Mouse (Mus musculus) embryo, embryonic 10 days (tissue): ENCODE results near the gene Heatr4.
A peak's percentile ranks its signal among the peaks of the same experiment; 100 is the strongest.
"Not testable (repeated sequence)": the region's sequence is repeated elsewhere in the genome, so short reads cannot be mapped to it uniquely, and the experiment has no call there.

Source experiments
- DNase-seq: peaks from one replicate; pipeline ENCODE4 v3.0.0-alpha.2; 2015; ENCODE audit warnings: low spot score

Gene Heatr4

GRCm38 (mm10) chr12:83984752-83985151 lies at the start of gene Heatr4:
Gene Heatr4, minus strand, starts transcription at chr12:83984852.
- DNase-seq = no peak

GRCm38 (mm10) chr12:84034108-84034507 lies 49.5 kb upstream of the Heatr4 start:
- DNase-seq = no peak

DNA sequence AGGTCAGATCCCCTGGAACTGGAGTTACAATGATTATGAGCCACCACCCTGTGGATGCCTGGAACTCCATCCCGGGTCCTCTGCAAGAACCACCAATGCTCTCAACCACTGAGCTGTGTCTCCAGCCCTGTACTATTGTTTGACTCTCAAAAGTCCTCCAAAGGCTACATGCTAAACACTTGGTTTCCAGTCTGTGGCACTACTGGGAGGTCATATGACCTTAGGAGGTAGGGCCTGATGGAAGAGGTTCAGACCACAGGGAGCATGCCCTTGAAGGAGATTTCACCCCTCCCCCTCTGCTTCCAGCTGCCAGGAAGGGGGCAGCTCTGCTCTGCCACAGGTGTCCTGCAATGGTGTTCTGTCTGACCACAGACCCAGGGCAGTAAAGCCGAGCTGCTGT lies 48.6 kb upstream of the Heatr4 start:
- not testable (repeated sequence) for DNase-seq

DNA sequence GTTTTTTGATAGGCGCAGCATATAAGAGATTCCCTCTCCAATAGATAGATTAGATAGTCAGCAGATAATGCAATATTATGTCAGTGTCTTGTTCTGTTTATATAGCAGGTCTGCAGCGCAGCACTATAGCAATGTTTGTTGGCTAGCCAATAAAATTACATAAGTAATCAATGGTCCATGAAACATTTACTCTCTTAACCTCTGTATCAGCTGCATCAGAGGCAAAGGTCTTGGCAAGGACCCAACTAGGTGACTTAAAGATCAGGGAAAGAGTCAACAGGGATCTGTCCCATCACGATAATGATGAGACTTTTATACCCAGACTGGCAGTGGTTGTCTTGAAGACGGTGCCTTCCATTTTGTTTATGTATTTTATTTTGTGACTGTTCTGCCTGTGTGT lies 48.2 kb upstream of the Heatr4 start:
- DNase-seq = no peak

GRCm38 (mm10) chr12:84030659-84031332 lies 46.1 kb upstream of the Heatr4 start:
- DNase-seq = peak; percentile 88

DNA sequence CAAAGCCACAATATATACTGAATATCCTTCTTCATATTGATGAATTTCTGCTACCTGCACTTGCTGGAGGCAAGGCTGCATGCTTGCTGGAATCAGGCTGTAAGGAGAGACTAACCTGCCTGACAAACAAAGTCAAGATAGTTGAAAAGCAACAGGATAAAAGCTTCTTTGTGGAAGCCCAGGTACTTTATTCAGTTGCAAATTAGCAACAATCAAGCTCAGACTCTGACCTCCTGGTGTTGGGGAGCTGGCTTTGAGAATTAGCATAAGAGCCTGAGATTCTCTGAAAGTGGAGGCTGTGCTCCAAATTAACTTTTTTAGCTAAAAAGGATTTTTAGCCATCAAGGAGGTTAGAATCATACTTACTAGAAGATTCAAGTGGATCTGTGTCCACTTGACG lies 44.4 kb upstream of the Heatr4 start:
- not testable (repeated sequence) for DNase-seq

DNA sequence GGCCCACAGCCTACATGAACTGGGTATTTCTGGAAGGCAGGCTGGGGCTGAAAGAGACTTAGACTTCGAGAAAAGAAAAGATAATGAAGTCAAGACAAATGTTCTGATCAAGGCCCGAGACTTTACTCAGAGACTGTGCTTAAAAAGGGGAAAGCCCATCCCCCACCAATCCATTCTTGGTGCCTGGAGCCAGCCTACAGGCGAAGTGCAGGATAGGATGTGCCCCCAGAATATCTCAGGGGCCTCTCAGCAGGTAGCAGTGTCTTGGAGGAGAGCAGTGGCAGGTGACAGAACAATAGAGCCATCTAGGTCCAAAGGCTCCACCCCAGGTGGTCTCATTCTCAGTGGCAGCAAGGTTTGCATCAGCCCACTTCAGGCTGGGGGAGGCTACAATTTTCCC lies 43.7 kb upstream of the Heatr4 start:
- not testable (repeated sequence) for DNase-seq

GRCm38 (mm10) chr12:84025888-84026287 lies 41.2 kb upstream of the Heatr4 start:
- DNase-seq = no peak

DNA sequence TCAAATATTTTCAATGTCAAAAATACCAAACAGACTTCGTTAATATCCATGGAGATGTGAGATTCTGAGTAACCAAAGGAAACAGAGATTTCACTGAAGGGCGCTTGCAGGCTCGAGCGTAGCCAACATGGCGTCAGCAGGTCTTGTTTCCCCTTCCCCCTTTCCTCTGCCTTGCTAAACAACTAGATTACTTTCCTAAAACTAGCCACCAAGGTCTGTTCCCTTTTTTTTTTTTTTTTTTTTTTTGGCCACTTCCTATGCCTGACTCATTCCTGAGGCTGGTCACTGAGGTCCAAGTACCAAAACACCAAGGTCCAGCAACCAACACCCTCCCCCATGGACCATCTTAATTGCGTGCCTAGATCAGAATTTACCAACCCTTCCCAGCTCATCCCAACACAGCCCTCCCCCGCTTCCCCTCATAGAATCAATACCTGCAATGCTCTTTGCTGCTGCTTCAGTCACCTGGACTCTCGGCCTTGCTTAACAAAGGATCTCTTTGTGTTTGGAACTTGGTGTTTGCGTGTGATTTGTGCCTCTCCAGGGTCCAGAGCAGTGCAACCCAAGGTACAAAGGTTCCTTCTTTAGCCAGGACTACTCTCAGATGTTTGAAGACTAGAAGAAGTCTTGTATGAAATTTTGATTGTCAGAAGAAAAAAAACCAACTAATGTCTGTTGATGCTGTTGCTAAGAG lies 38.5 kb upstream of the Heatr4 start:
- no peak for DNase-seq

DNA sequence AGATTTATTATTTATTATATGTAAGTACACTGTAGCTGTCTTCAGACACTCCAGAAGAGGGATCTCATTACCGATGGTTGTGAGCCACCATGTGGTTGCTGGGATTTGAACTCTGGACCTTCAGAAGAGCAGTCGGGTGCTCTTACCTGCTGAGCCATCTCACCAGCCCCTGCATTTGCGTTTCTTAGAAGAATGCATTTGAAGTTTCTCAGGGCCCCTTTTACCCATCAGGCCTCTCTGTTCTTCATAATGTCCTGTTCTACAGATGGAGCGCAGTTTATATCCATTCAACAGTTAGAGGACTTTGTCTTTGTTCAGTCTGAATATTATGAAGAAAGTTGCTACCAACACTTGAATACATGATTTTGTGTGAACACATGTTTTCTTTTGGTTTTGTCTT lies 37.6 kb upstream of the Heatr4 start:
- DNase-seq = not testable (repeated sequence)

DNA sequence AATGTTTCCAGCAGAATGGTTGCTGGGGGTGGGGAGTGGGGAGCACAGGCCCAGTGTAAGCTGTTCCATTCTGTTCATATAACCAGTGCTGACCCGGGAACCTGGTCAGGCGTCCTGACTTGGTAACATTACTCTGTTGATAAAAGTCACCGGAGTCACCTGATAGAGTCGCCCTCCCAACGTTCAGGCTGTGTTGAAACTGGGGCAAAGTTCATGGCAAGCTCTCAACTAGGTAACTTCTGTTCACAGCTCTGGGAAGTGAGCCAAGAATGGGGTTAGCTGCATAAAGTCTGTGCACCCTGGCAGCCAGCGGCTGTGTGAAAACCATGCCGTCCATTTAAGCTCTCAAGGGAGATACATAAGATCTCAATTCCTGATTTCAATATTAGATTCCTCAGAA lies 35.9 kb upstream of the Heatr4 start:
- DNase-seq = not testable (repeated sequence)

DNA sequence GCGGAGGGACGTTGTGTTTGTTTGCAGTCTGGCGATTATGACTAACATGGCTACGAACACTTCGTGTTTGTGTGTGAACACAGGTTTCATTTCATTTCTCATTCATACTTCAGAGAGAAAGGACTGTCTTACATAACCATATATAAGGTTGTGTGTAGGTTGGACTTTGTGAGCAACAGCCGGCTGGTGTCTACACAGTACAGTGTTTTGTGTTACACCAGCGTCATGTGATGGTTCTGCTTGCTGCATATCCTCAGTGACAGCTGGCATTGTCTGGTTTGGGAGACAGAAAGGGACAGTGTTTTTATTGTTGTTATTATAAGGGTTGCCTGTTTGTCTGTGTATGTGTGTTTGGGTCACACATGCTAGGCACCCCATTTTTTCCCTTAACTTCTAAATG lies 29.0 kb upstream of the Heatr4 start:
- DNase-seq = no peak

- DNase-seq = no peak
Measured at GRCm38 (mm10) chr12:84013130-84013529, 28.5 kb upstream of the Heatr4 start.

DNA sequence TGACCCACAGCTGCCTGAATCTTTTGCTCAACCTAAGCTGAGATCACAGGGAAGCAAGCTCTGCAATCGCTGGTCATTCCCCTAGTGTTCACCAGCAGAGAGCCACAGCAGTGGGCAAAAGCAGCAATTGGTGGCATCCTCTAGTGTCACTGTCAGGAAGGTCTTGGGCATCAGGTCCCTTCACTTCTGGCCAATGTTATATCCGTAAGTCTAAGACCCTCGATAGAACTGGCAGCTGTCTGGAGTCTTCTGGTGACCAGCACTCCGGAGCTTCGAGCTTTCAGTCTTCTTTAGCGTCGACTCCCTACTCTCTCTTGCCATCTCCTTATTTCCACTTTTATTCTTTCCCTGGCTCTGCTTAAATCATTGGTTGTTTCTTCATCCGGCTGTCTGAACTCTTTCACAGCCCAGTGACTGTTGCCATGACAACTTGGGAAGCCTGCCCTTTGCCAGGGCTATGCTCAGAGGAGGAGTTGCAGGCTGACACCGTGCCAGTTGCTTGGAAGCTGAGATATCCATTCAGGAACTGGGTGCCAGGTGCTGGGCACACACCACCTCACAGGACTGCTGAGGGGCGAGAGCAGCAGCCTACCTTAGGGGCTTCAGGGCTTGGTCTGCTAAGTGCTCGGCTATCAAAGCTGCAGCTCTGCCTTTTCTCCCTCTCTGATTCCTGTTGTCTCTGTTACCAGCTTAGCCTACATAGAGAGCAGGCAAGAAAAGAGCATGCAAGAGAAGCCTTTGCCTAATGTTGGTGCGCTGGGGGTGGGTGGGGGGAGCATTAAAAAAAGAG lies 26.8 kb upstream of the Heatr4 start:
- peak; percentile 80 for DNase-seq

DNA sequence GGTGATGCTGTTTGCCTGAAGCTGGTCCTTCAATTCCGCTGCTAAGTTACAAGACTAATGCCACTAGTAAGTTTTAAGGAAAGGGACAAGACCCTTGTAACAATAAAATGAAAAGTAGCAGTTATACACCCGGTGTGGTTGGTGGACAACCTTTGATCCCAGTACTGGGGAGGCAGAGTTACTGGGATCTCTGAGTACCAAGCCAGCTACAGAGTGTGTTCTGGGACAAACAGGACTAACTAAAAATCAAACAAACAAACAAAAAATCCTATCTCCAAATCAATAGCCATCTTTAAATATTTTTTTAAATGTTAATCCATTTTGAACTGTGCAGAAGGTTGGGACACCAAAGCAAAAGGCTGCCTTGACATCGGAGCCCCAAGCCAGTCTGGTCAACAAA lies 25.5 kb upstream of the Heatr4 start:
- DNase-seq = no peak

GRCm38 (mm10) chr12:84009171-84009965 lies 24.7 kb upstream of the Heatr4 start, which contains the start of gene Acot1:
Gene Acot1, plus strand, starts transcription at chr12:84009490.
- DNase-seq = peak; percentile 87

GRCm38 (mm10) chr12:84008729-84009128 lies 24.1 kb upstream of the Heatr4 start:
- no peak for DNase-seq

- DNase-seq = no peak
Measured at GRCm38 (mm10) chr12:84008251-84008650, 23.6 kb upstream of the Heatr4 start.

GRCm38 (mm10) chr12:84003866-84004265 lies 19.2 kb upstream of the Heatr4 start:
- no peak for DNase-seq

- no peak for DNase-seq
Measured at GRCm38 (mm10) chr12:84000418-84000817, 15.8 kb upstream of the Heatr4 start.

- DNase-seq = not testable (repeated sequence)
Measured at GRCm38 (mm10) chr12:83999237-83999636, 14.6 kb upstream of the Heatr4 start.
